Mouse (Mus musculus) layer of hippocampus, adult 11-12 months (tissue): ENCODE results near the gene 4932438A13Rik.

Source experiments
- DNase-seq: peaks from one replicate; pipeline ENCODE4 v3.0.0; 2022; ENCODE audit warnings: low spot score

4932438A13Rik gene

GRCm38 (mm10) chr3:36918322-36918721 is 55.4 kb downstream of the 4932438A13Rik start:
- DNase-seq, result no peak

GRCm38 (mm10) chr3:36941572-36941971 is 78.7 kb downstream of the 4932438A13Rik start:
- no peak for DNase-seq

GRCm38 (mm10) chr3:36942108-36942507 is 79.2 kb downstream of the 4932438A13Rik start:
- peak; percentile 22 for DNase-seq

- DNase-seq, result no peak
Observed at GRCm38 (mm10) chr3:36943706-36944105, 80.8 kb downstream of the 4932438A13Rik start.

GRCm38 (mm10) chr3:37037979-37038378 is 175.1 kb downstream of the 4932438A13Rik start:
- no peak for DNase-seq

- no peak for DNase-seq
Observed at GRCm38 (mm10) chr3:37039811-37040210, 176.9 kb downstream of the 4932438A13Rik start.

- DNase-seq, result no peak
Observed at GRCm38 (mm10) chr3:37051491-37051890, 188.6 kb downstream of the 4932438A13Rik start.

GRCm38 (mm10) chr3:37063406-37063805 is 200.5 kb downstream of the 4932438A13Rik start, which contains the start of gene Adad1:
Gene Adad1 (plus strand): TSS chr3:37063527.
- no peak for DNase-seq

GRCm38 (mm10) chr3:37073211-37073610 is 210.3 kb downstream of the 4932438A13Rik start:
- peak; percentile 56 for DNase-seq

GRCm38 (mm10) chr3:37084860-37085259 is 222.0 kb downstream of the 4932438A13Rik start:
- DNase-seq, result no peak

GRCm38 (mm10) chr3:37090721-37091120 is 227.8 kb downstream of the 4932438A13Rik start:
- peak; percentile 47 for DNase-seq
